In genomic region chr4:137110276-137110675, GRCm38 (mm10) we compare ENCODE assay signal across 26 mouse cellular contexts.
DNase-seq lines count a peak whose midpoint lies in the region; ATAC-seq lines count a peak whose summit lies in the region.
"Had no signal": no experiment of that assay in that cellular context is flagged by ENCODE, and none has a peak within 500 bp of the region (broad histone marks: within the 10 kb centered on the region; RNA-seq: fewer than 3 reads in every experiment).

No protein-coding gene starts in this region.

- WGBS in midbrain, embryonic 11.5 days = 77% methylated on average over 10 of the region's 10 CpGs

- no peaks in the 10 kb centered on the region for H3K4me1 ChIP-seq in midbrain, embryonic 11.5 days (ENCODE audit: control insufficient read depth, insufficient read depth, low read length)
- H3K4me1 ChIP-seq: forebrain, embryonic 13.5 days; heart, embryonic 15.5 days; hindbrain, embryonic 12.5 days; liver, embryonic 12.5 days had no signal

- intact Hi-C loops in left cerebral cortex, postnatal 4 days (cut with DNase I) = no loop called here

- H3K9me3 ChIP-seq in midbrain, embryonic 11.5 days (ENCODE audit: control insufficient read depth, low read length) = no peaks in the 10 kb centered on the region
- H3K9me3 ChIP-seq: forebrain, embryonic 13.5 days; heart, embryonic 15.5 days; hindbrain, embryonic 12.5 days; limb, embryonic 13.5 days; liver, embryonic 12.5 days had no signal

- peak; percentile 46 for DNase-seq in left cerebral cortex, postnatal 4 days
- no peak for DNase-seq in left cerebral cortex, adult 9 months (ENCODE audit: low spot score in 2 of 2)
- DNase-seq in cerebellum, adult 18-20 months = peak; percentile 42 to 43
- DNase-seq in cerebellum, postnatal 10 days = peak; percentile 73 to 84
- no peak for DNase-seq in retina, postnatal 1 day
- DNase-seq in midbrain, embryonic 11.5 days (ENCODE audit: low spot score, missing footprints) = no peak
- no peak for DNase-seq in thymus, postnatal 10 days (ENCODE audit: low spot score in 2 of 2)
- DNase-seq: adrenal gland, adult 8-10 months; B cell, adult 2 months; gastrocnemius, postnatal 10 days; kidney, postnatal 14 days; layer of hippocampus, adult 9-11 months; liver, postnatal 0 days; right cerebral cortex, adult 18-20 months; spleen, adult 18-20 months; thymus, postnatal 25 days had no signal

- no peak overlapping the region for H3K4me3 ChIP-seq in midbrain, embryonic 11.5 days (ENCODE audit: low read depth, low read length)
- H3K4me3 ChIP-seq: forebrain, embryonic 13.5 days; heart, embryonic 15.5 days; hindbrain, embryonic 12.5 days; limb, embryonic 13.5 days; liver, embryonic 12.5 days had no signal

- H3K36me3 ChIP-seq in midbrain, embryonic 11.5 days (ENCODE audit: control insufficient read depth, insufficient read depth, low read length) = no peaks in the 10 kb centered on the region
- H3K36me3 ChIP-seq: heart, embryonic 15.5 days; hindbrain, embryonic 12.5 days; limb, embryonic 13.5 days; liver, embryonic 12.5 days had no signal

- H3K9ac ChIP-seq in midbrain, embryonic 11.5 days (ENCODE audit: low read length) = no peak overlapping the region
- H3K9ac ChIP-seq: forebrain, embryonic 13.5 days; heart, embryonic 15.5 days; hindbrain, embryonic 12.5 days; limb, embryonic 13.5 days; liver, embryonic 12.5 days; liver, postnatal 0 days had no signal

- no peaks in the 10 kb centered on the region for H3K27me3 ChIP-seq in midbrain, embryonic 11.5 days (ENCODE audit: control insufficient read depth, insufficient read depth, low read length)
- H3K27me3 ChIP-seq: forebrain, embryonic 13.5 days; hindbrain, embryonic 12.5 days; limb, embryonic 13.5 days had no signal

- H3K27ac ChIP-seq in midbrain, embryonic 11.5 days (ENCODE audit: low read depth, low read length) = no peak overlapping the region
- H3K27ac ChIP-seq: forebrain, embryonic 13.5 days; heart, embryonic 15.5 days; hindbrain, embryonic 12.5 days; limb, embryonic 13.5 days; liver, embryonic 12.5 days; macrophage had no signal

- no peak overlapping the region for H3K4me2 ChIP-seq in midbrain, embryonic 11.5 days
- H3K4me2 ChIP-seq: forebrain, embryonic 13.5 days; heart, embryonic 15.5 days; hindbrain, embryonic 12.5 days; limb, embryonic 13.5 days; liver, embryonic 12.5 days had no signal

- no peak for ATAC-seq in midbrain, embryonic 11.5 days (ENCODE audit: low FRiP score)
- ATAC-seq: activated CD4-positive, CD25-positive, alpha-beta regulatory T cell, adult 4 months; forebrain, embryonic 13.5 days; intestine, embryonic 16.5 days; liver, embryonic 12.5 days; liver, postnatal 0 days; lung, postnatal 0 days; midbrain, embryonic 16.5 days had no signal

Comparison
In these comparisons a context has a peak if more than half of its experiments do, and no peak if none do; other contexts are left out.
1. DNase-seq: peak in left cerebral cortex, postnatal 4 days (single experiment), cerebellum, adult 18-20 months (2 of 2) and cerebellum, postnatal 10 days (2 of 2); none in left cerebral cortex, adult 9 months (0 of 2), retina, postnatal 1 day (single experiment), midbrain, embryonic 11.5 days (single experiment) and thymus, postnatal 10 days (0 of 2).